Mouse (Mus musculus) embryonic stem cell, embryonic (primary cell): Measurements from ENCODE around the gene Vmn2r55.
"Not testable (repeated sequence)": the region's sequence is repeated elsewhere in the genome, so short reads cannot be mapped to it uniquely, and the experiment has no call there.

Experiments used
- CTCF ChIA-PET, 4 experiments: fragments of 300-600 bp in 2 of 4; fragments of 350-600 bp in 2 of 4; sonication (Branson Sonifier 250); formaldehyde crosslinking; loops; one replicate each; lab custom pipeline; 2022; ENCODE audit warnings: inconsistent platforms in 2 of 4; lab: Charles Lee
- POLR2A ChIA-PET, 4 experiments: fragments of 300-600 bp in 2 of 4; fragments of 350-600 bp in 2 of 4; sonication (Branson Sonifier 250); formaldehyde crosslinking; loops; one replicate each; lab custom pipeline; 2022; ENCODE audit warnings: antibody characterized with exemption in 4 of 4, inconsistent platforms in 1 of 4; lab: Charles Lee

Gene Vmn2r55

DNA sequence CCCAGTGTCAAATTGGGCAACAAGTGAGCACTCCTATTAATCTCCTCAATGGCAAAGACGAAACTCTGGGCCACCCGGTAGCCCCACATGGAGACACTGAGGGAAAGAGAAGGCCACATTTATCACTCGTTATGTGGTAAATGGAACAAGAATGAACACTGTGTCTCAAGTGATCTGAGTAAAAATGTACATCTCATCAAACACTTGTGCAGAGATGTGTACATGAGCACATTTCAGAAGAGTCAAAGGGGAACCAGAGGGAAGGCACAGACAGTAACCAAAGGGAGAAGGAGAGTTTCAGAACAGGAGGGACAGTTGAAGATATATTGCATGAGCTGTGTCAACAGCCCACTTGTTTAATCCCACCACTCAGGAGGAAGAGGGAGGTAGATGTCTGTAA is at the start of gene Vmn2r55:
Gene Vmn2r55 (minus strand): TSS at position 101 of the 400 bp plus-strand sequence.
- CTCF ChIA-PET, POLR2A ChIA-PET: not testable (repeated sequence)

DNA sequence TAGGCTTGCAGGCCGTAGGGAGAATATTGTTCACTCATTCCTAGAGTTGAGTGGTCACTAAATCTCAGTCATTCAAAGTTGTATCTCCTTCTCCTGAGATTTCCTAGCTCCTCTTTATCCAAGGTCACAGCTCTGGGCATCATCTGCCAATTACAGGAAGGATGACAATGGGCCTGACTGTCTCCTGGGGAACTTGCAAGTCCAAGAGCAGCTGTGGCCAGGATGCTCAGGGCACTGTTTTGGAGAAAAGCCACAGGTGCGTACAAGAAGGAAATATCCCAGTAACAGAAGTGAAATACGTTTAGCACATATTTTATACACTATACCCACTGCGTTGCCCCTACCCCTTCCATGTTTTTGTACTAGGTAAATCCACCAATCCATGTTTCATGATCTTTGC is 44.6 kb downstream of the Vmn2r55 start, which contains the start of gene Vmn2r54:
Gene Vmn2r54 (minus strand): TSS at position 101 of the 400 bp plus-strand sequence.
- CTCF ChIA-PET, POLR2A ChIA-PET: not testable (repeated sequence)

DNA sequence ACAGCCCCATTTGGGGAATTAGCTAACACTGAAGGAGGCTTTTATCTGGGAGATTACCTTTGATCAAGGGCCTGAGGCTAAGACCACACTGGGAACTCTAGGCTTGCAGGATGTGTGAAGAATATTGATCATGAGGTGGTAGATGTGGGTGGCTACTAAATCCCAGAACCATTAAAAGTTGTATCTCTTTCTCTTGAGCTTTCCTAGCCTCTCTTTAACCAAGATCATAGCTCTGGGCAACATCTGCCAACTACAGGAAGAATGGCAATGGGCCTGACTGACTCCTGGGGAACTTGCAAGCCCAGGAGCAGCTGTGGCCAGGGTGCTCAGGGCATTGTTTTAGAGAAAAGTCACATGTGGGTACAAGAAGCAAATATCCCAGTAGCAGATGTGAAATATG is 76.1 kb downstream of the Vmn2r55 start, which contains the start of gene Vmn2r53:
Gene Vmn2r53 (minus strand): TSS at position 101 of the 400 bp plus-strand sequence.
- CTCF ChIA-PET, result no interaction called here
- POLR2A ChIA-PET, result no interaction called here
